24 mouse cellular contexts compared by ENCODE assay signal in the genomic region with DNA sequence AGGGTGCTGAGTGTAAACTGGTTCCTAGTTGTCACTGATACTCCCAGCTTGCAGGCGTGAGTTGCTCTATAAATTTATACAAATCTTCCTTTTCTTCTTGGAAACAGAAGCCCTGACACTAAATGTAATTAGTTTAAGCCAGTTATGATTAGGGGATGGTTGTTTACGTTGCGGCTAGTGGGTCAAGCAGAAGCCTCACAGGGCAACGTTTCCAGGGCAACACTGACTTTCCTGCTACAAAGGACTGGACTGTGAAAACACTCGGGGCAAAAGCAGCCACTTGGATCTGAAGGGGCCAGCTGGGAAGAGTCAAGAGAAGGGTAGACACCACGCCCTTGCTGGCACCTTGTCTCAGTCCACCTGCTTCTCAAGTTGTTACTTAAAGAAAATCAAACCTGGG. TPM values are rescaled to one million over a fixed set of nuclear protein-coding genes. Genes with fewer than 3 reads are reported as not detected.
DNase-seq lines count a peak whose midpoint lies in the region; ATAC-seq and TF ChIP-seq lines count a peak whose summit lies in the region.
"Had no signal": no experiment of that assay in that cellular context is flagged by ENCODE, and none has a peak within 500 bp of the region (broad histone marks: within the 10 kb centered on the region; RNA-seq: fewer than 3 reads in every experiment).

No protein-coding gene starts in this region.

- 35% methylated on average over 6 of the region's 6 CpGs for WGBS in hindbrain, postnatal 0 days
- 40% methylated on average over 6 of the region's 6 CpGs for WGBS in hindbrain, embryonic 14.5 days
- WGBS in stomach, embryonic 16.5 days: 29% methylated on average over 6 of the region's 6 CpGs
- WGBS in stomach, postnatal 0 days: 20% methylated on average over 6 of the region's 6 CpGs

- peak; percentile 15 for DNase-seq in hindbrain, postnatal 0 days (ENCODE audit: low spot score)
- no peak for DNase-seq in hindbrain, embryonic 14.5 days (ENCODE audit: low spot score)
- DNase-seq in lung, postnatal 10 days: peak; percentile 40
- no peak for DNase-seq in lung, adult 18-20 months
- no peak for DNase-seq in stomach, postnatal 0 days (ENCODE audit: low spot score)
- peak; percentile 47 for DNase-seq in retina, embryonic 14.5 days (ENCODE audit: low spot score)
- DNase-seq in thymus, postnatal 14 days: no peak
- DNase-seq: adrenal gland, postnatal 36 days; cerebellum, adult 2 months; cerebellum, postnatal 14 days; gastrocnemius, postnatal 10 days; heart, postnatal 10 days; kidney, adult 11 months; right cerebral cortex, postnatal 25 days had no signal

- no peak overlapping the region for H3K27ac ChIP-seq in hindbrain, postnatal 0 days
- no peak overlapping the region for H3K27ac ChIP-seq in hindbrain, embryonic 14.5 days
- peak overlapping the region; percentile 18; the same call in 1 of the 2 replicates for H3K27ac ChIP-seq in stomach, embryonic 16.5 days (ENCODE audit: low read length)
- no peak overlapping the region for H3K27ac ChIP-seq in stomach, postnatal 0 days (replicated peaks)
- H3K27ac ChIP-seq: forebrain, embryonic 13.5 days; heart, embryonic 13.5 days; kidney, embryonic 15.5 days; liver, embryonic 15.5 days; neural tube, embryonic 13.5 days; stomach, embryonic 15.5 days had no signal

- no peaks in the 10 kb centered on the region for H3K36me3 ChIP-seq in hindbrain, postnatal 0 days (ENCODE audit: insufficient read depth, low read length)
- H3K36me3 ChIP-seq in hindbrain, embryonic 14.5 days (replicated peaks; ENCODE audit: control insufficient read depth, insufficient read depth): peaks cover 2% of the 10 kb centered on the region; the same call in 1 of the 2 replicates
- no peaks in the 10 kb centered on the region for H3K36me3 ChIP-seq in stomach, embryonic 16.5 days (ENCODE audit: control insufficient read depth, insufficient read depth, low read length)
- 0 out of 2 replicates have a peak, but pooled peaks cover under 1% of the 10 kb centered on the region for H3K36me3 ChIP-seq in stomach, postnatal 0 days (ENCODE audit: control insufficient read depth, insufficient read depth, low read length)
- H3K36me3 ChIP-seq: stomach, embryonic 15.5 days had no signal

- no peaks in the 10 kb centered on the region for H3K9me3 ChIP-seq in hindbrain, postnatal 0 days (ENCODE audit: low read length)
- H3K9me3 ChIP-seq in hindbrain, embryonic 14.5 days (ENCODE audit: control insufficient read depth, low read length): no peaks in the 10 kb centered on the region
- H3K9me3 ChIP-seq in stomach, embryonic 16.5 days (replicated peaks; ENCODE audit: control insufficient read depth, low read length): no peaks in the 10 kb centered on the region
- H3K9me3 ChIP-seq in stomach, postnatal 0 days (ENCODE audit: control insufficient read depth, low read length): no peaks in the 10 kb centered on the region
- H3K9me3 ChIP-seq: forebrain, embryonic 13.5 days; heart, embryonic 13.5 days; kidney, embryonic 15.5 days; liver, embryonic 15.5 days; neural tube, embryonic 13.5 days; stomach, embryonic 15.5 days had no signal

- ATAC-seq in hindbrain, postnatal 0 days: no peak
- no peak for ATAC-seq in hindbrain, embryonic 14.5 days (ENCODE audit: low FRiP score)
- no peak for ATAC-seq in stomach, embryonic 16.5 days (ENCODE audit: insufficient read depth, low FRiP score)
- no peak for ATAC-seq in stomach, postnatal 0 days (ENCODE audit: low FRiP score, low TSS enrichment)
- ATAC-seq: activated CD4-positive, CD25-positive, alpha-beta regulatory T cell, adult 4 months; CD4-positive, CD25-positive, alpha-beta regulatory T cell, adult 4 months; forebrain, embryonic 13.5 days; inflammation-experienced regulatory T-cells, adult 6 months had no signal

- TF ChIP-seq EP300 in stomach, postnatal 0 days (optimal IDR thresholded peaks at IDR 0.05): no peak

- no peak for TF ChIP-seq CTCF in hindbrain, postnatal 0 days (IDR thresholded peaks at IDR 0.05; ENCODE audit: low read depth)
- TF ChIP-seq CTCF in stomach, postnatal 0 days (IDR thresholded peaks at IDR 0.05; ENCODE audit: low read depth): no peak

- no peak overlapping the region for H3K4me3 ChIP-seq in hindbrain, postnatal 0 days (ENCODE audit: low read length)
- H3K4me3 ChIP-seq in hindbrain, embryonic 14.5 days (replicated peaks; ENCODE audit: low read length): no peak overlapping the region
- no peak overlapping the region for H3K4me3 ChIP-seq in stomach, embryonic 16.5 days (replicated peaks; ENCODE audit: low read length)
- H3K4me3 ChIP-seq in stomach, postnatal 0 days (ENCODE audit: low read depth, low read length): no peak overlapping the region
- H3K4me3 ChIP-seq: forebrain, embryonic 13.5 days; heart, embryonic 13.5 days; kidney, embryonic 15.5 days; liver, embryonic 15.5 days; neural tube, embryonic 13.5 days; stomach, embryonic 15.5 days had no signal

- 0 out of 2 replicates have a peak, but pooled peaks cover 3% of the 10 kb centered on the region for H3K4me1 ChIP-seq in hindbrain, postnatal 0 days (ENCODE audit: insufficient read depth, low read length)
- no peaks in the 10 kb centered on the region for H3K4me1 ChIP-seq in hindbrain, embryonic 14.5 days (replicated peaks; ENCODE audit: control insufficient read depth, insufficient read depth, low read length)
- H3K4me1 ChIP-seq in stomach, embryonic 16.5 days (ENCODE audit: control insufficient read depth, insufficient read depth, low read length): peaks cover 9% of the 10 kb centered on the region
- no peaks in the 10 kb centered on the region for H3K4me1 ChIP-seq in stomach, postnatal 0 days (replicated peaks; ENCODE audit: control insufficient read depth, insufficient read depth)
- H3K4me1 ChIP-seq: forebrain, embryonic 13.5 days had no signal

- no peaks in the 10 kb centered on the region for H3K27me3 ChIP-seq in hindbrain, postnatal 0 days (ENCODE audit: insufficient read depth, low read length)
- no peaks in the 10 kb centered on the region for H3K27me3 ChIP-seq in hindbrain, embryonic 14.5 days (ENCODE audit: control insufficient read depth, insufficient read depth, low read length)
- H3K27me3 ChIP-seq in stomach, embryonic 16.5 days (ENCODE audit: control insufficient read depth, insufficient read depth, low read length): no peaks in the 10 kb centered on the region
- H3K27me3 ChIP-seq in stomach, postnatal 0 days (ENCODE audit: control insufficient read depth, insufficient read depth, low read length): no peaks in the 10 kb centered on the region
- H3K27me3 ChIP-seq: forebrain, embryonic 13.5 days; heart, embryonic 13.5 days; kidney, embryonic 15.5 days; liver, embryonic 15.5 days; neural tube, embryonic 13.5 days; stomach, embryonic 15.5 days had no signal

- H3K4me2 ChIP-seq in hindbrain, postnatal 0 days (ENCODE audit: low read depth, low read length): no peak overlapping the region
- no peak overlapping the region for H3K4me2 ChIP-seq in hindbrain, embryonic 14.5 days (replicated peaks)
- no peak overlapping the region for H3K4me2 ChIP-seq in stomach, embryonic 16.5 days (ENCODE audit: low read depth, low read length)
- H3K4me2 ChIP-seq in stomach, postnatal 0 days (replicated peaks; ENCODE audit: low read depth): no peak overlapping the region
- H3K4me2 ChIP-seq: forebrain, embryonic 13.5 days; heart, embryonic 13.5 days; kidney, embryonic 15.5 days; liver, embryonic 15.5 days; neural tube, embryonic 13.5 days; stomach, embryonic 15.5 days had no signal

- no peak overlapping the region for H3K9ac ChIP-seq in hindbrain, postnatal 0 days (replicated peaks; ENCODE audit: low read length)
- no peak overlapping the region for H3K9ac ChIP-seq in hindbrain, embryonic 14.5 days
- H3K9ac ChIP-seq in stomach, embryonic 16.5 days (ENCODE audit: low read length): no peak overlapping the region
- H3K9ac ChIP-seq in stomach, postnatal 0 days (ENCODE audit: low read length): no peak overlapping the region
- H3K9ac ChIP-seq: forebrain, embryonic 13.5 days; heart, embryonic 13.5 days; kidney, embryonic 15.5 days; liver, embryonic 15.5 days; neural tube, embryonic 13.5 days; stomach, embryonic 15.5 days had no signal

RNA-seq across cellular contexts. Expression of a gene that starts 18.2 kb away (rescaled TPM):
- 78.9 and 84.2 TPM in 2 replicates for total RNA-seq in hindbrain, postnatal 0 days (2014; rRNA removed)
- 108 and 112 TPM in 2 replicates for polyA plus RNA-seq in hindbrain, postnatal 0 days (2015; fragmentation: Nextera tagmentation; extraction: Ambion mirVana)
- polyA plus RNA-seq in hindbrain, embryonic 14.5 days (2014; fragmentation: Nextera tagmentation; extraction: Ambion mirVana): 128 and 131 TPM in 2 replicates
- polyA plus RNA-seq in stomach, embryonic 16.5 days (2015; fragmentation: Nextera tagmentation; extraction: Ambion mirVana): 113 and 118 TPM in 2 replicates
- polyA plus RNA-seq in stomach, postnatal 0 days (2015; fragmentation: Nextera tagmentation; extraction: Ambion mirVana): 104 and 106 TPM in 2 replicates

RNA-seq across cellular contexts. Expression of a gene that starts 44.8 kb away (rescaled TPM):
- 1.3 and 2.6 TPM in 2 replicates for total RNA-seq in hindbrain, postnatal 0 days (2014; rRNA removed)
- polyA plus RNA-seq in hindbrain, postnatal 0 days (2015; fragmentation: Nextera tagmentation; extraction: Ambion mirVana): 1.9 and 2.3 TPM in 2 replicates
- 2.8 and 3.0 TPM in 2 replicates for polyA plus RNA-seq in hindbrain, embryonic 14.5 days (2014; fragmentation: Nextera tagmentation; extraction: Ambion mirVana)
- polyA plus RNA-seq in stomach, embryonic 16.5 days (2015; fragmentation: Nextera tagmentation; extraction: Ambion mirVana): 17.3 and 18.0 TPM in 2 replicates
- 24.0 and 26.8 TPM in 2 replicates for polyA plus RNA-seq in stomach, postnatal 0 days (2015; fragmentation: Nextera tagmentation; extraction: Ambion mirVana)

Comparison
In these comparisons a context has a peak if more than half of its experiments do, and no peak if none do; other contexts are left out.
1. DNase-seq: peak in hindbrain, postnatal 0 days (single experiment), lung, postnatal 10 days (single experiment) and retina, embryonic 14.5 days (single experiment); none in hindbrain, embryonic 14.5 days (single experiment), lung, adult 18-20 months (0 of 2), stomach, postnatal 0 days (single experiment) and thymus, postnatal 14 days (single experiment).